Mouse (Mus musculus) liver (tissue): Measurements from ENCODE around the gene Coq10a.

Experiments used
- DNase-seq: peaks from one replicate; pipeline ENCODE4 v3.0.0-alpha.2; 2020; ENCODE audit warnings: mixed read lengths

Coq10a gene

GRCm38 (mm10) chr10:128382482-128382881 lies 13.7 kb upstream of the Coq10a start:
- DNase-seq = no peak

GRCm38 (mm10) chr10:128380565-128380964 lies 11.8 kb upstream of the Coq10a start:
- DNase-seq = peak; percentile 66

- no peak for DNase-seq
These were observed 10.5 kb upstream of the Coq10a start for GRCm38 (mm10) chr10:128379260-128379659.

- no peak for DNase-seq
These were observed 9.7 kb upstream of the Coq10a start for GRCm38 (mm10) chr10:128378462-128378861.

- no peak for DNase-seq
These were observed 9.2 kb upstream of the Coq10a start for GRCm38 (mm10) chr10:128377940-128378448.

GRCm38 (mm10) chr10:128377222-128377939 lies 8.6 kb upstream of the Coq10a start:
- peak; percentile 56 for DNase-seq

- peak; percentile 89 for DNase-seq
These were observed 7.8 kb upstream of the Coq10a start, which contains the start of gene Ankrd52 for GRCm38 (mm10) chr10:128376455-128377211. TSS of gene Ankrd52 (plus strand) at chr10:128377115.

GRCm38 (mm10) chr10:128376099-128376454 lies 7.3 kb upstream of the Coq10a start:
- DNase-seq = no peak

GRCm38 (mm10) chr10:128374393-128374792 lies 5.6 kb upstream of the Coq10a start:
- DNase-seq = peak; percentile 41

- DNase-seq = peak; percentile 38
These were observed 4.4 kb upstream of the Coq10a start for GRCm38 (mm10) chr10:128372989-128373748.

GRCm38 (mm10) chr10:128372142-128372541 lies 3.3 kb upstream of the Coq10a start:
- DNase-seq = no peak

GRCm38 (mm10) chr10:128370601-128371000 lies 1.8 kb upstream of the Coq10a start:
- DNase-seq = no peak

- no peak for DNase-seq
These were observed 1.2 kb upstream of the Coq10a start for GRCm38 (mm10) chr10:128370021-128370420.

GRCm38 (mm10) chr10:128369599-128369998 lies 802 bp upstream of the Coq10a start:
- no peak for DNase-seq

GRCm38 (mm10) chr10:128369218-128369543 lies 384 bp upstream of the Coq10a start:
- DNase-seq = no peak

GRCm38 (mm10) chr10:128367899-128368401 lies 847 bp downstream of the Coq10a start:
- DNase-seq = no peak

GRCm38 (mm10) chr10:128362568-128362967 lies 6.2 kb downstream of the Coq10a start:
- no peak for DNase-seq

GRCm38 (mm10) chr10:128361836-128362235 lies 7.0 kb downstream of the Coq10a start:
- DNase-seq = no peak

GRCm38 (mm10) chr10:128359226-128359625 lies 9.6 kb downstream of the Coq10a start:
- DNase-seq = no peak

GRCm38 (mm10) chr10:128358796-128359195 lies 10.0 kb downstream of the Coq10a start:
- DNase-seq = peak; percentile 52

GRCm38 (mm10) chr10:128347541-128347940 lies 21.3 kb downstream of the Coq10a start:
- no peak for DNase-seq

GRCm38 (mm10) chr10:128344568-128345275 lies 24.1 kb downstream of the Coq10a start:
- peak; percentile 90 for DNase-seq
